Mouse (Mus musculus) G1E (cell line): ENCODE data around the gene Foxg1.

ENCODE experiments used
- CTCF ChIP-seq: IDR thresholded peaks from 2 replicates; pipeline ENCODE4 v1.5.1; 2012; ENCODE audit warnings: low read depth, low read length, inconsistent platforms, mixed read lengths
- GATA1 ChIP-seq: IDR thresholded peaks from 2 replicates; pipeline ENCODE4 v1.6.1; 2012; ENCODE audit warnings: borderline replicate concordance, low read length, inconsistent platforms, mixed read lengths
- GATA2 ChIP-seq: IDR thresholded peaks from 2 replicates; pipeline ENCODE4 v1.6.1; 2012; ENCODE audit warnings: low read depth, low read length, inconsistent platforms, borderline replicate concordance
- TAL1 ChIP-seq: conservative IDR thresholded peaks from 2 replicates; pipeline ENCODE4 v1.6.1; 2012; ENCODE audit warnings: low read depth, low read length, inconsistent platforms, mixed read lengths

DNA sequence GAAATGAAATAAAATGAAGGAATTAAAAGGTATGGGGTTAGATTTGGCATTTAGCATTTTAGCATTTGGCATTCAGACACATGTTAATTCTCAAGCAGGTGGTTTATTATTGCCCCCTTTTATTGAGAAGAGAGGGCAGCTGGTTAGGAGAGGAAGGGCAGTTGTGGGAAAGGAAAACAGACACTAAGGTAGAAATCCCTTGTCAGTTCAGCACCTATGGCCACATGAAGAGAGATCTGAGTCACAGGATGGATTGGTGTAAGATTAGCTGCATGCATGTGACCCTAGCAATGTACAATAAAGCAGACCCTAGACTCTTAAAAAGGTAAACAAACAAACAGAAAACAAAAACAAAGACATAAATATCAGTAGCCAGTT, 15.7 kb downstream of the Foxg1 start:
- TF ChIP-seq CTCF: no peak
- TF ChIP-seq GATA1: no peak
- no peak for TF ChIP-seq GATA2
- no peak for TF ChIP-seq TAL1
